Mouse (Mus musculus): ENCODE measurements around the gene Cyb561d2. TPM values are rescaled to one million over a fixed set of nuclear protein-coding genes. Genes with fewer than 3 reads are reported as not detected.

Cyb561d2 gene
- polyA plus RNA-seq (2015; fragmentation: Nextera tagmentation; extraction: Ambion mirVana) = 17.4 and 17.7 TPM in 2 replicates

- ATAC-seq (ENCODE audit: low read depth) = peak; percentile 81
- DNase-seq = peak; percentile 85
- Histone ChIP-seq H3K4me2 (peak within 1 kb of the TSS; percentile 93), H3K27ac (peak within 1 kb of the TSS; percentile 80), H3K36me3 (peaks cover 57% of the 10 kb centered on the region), H3K4me3 (replicated peaks) (peak within 1 kb of the TSS; percentile 74), H3K27me3 (no peaks in the 10 kb centered on the region), H3K9me3 (replicated peaks) (no peaks in the 10 kb centered on the region), H3K9ac (peak within 1 kb of the TSS; percentile 79), H3K4me1 (replicated peaks) (peaks cover 52% of the 10 kb centered on the region)
- WGBS (ENCODE audit: insufficient replicate concordance) = under 1% methylated on average over 46 of the region's 46 CpGs
Measured at GRCm38 (mm10) chr9:107541474-107542351, at the start of gene Cyb561d2, which contains the start of gene Nprl2. Gene Cyb561d2 (minus strand): TSS chr9:107542193. Gene Nprl2 (plus strand): TSS chr9:107542226.

DNA sequence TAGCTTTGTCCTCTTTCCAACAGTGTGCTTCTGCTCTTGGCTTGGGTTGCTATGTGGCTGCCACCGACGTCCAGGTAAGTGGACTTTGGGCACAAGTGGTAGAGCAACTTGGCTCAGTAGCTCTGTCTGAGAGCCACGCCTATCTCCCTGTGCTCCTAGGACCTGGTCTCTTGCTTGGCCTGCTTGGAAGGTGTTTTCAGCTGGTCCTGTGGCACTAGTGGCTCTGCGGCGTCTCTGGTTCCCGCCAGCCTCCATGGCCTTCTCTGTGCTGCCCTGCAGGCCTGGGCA, 48.7 kb upstream of the Cyb561d2 start:
- H3K36me3 ChIP-seq = peaks cover 67% of the 10 kb centered on the region
- no peaks in the 10 kb centered on the region for H3K27me3 ChIP-seq
- H3K27ac ChIP-seq = peak overlapping the region; percentile 99
- peak overlapping the region; percentile 89 for H3K9ac ChIP-seq
- H3K4me3 ChIP-seq (replicated peaks) = peak overlapping the region; percentile 80
- WGBS (ENCODE audit: insufficient replicate concordance) = 90% methylated on average over 6 of the region's 6 CpGs
- H3K4me1 ChIP-seq (replicated peaks) = peaks cover 54% of the 10 kb centered on the region
- DNase-seq (no peak), ATAC-seq (ENCODE audit: low read depth) (no peak)
- no peaks in the 10 kb centered on the region for H3K9me3 ChIP-seq (replicated peaks)
- H3K4me2 ChIP-seq = peak overlapping the region; percentile 85

- H3K4me2 ChIP-seq = peak overlapping the region; percentile 85
- no peaks in the 10 kb centered on the region for H3K9me3 ChIP-seq (replicated peaks)
- H3K27ac ChIP-seq = peak overlapping the region; percentile 99
- peaks cover 70% of the 10 kb centered on the region for H3K36me3 ChIP-seq
- H3K27me3 ChIP-seq = no peaks in the 10 kb centered on the region
- DNase-seq (peak; percentile 67), ATAC-seq (ENCODE audit: low read depth) (peak; percentile 20; the same call in 1 of the 2 replicates)
- peak overlapping the region; percentile 89 for H3K9ac ChIP-seq
- 69% methylated on average over 25 of the region's 25 CpGs for WGBS (ENCODE audit: insufficient replicate concordance)
- peak overlapping the region; percentile 80 for H3K4me3 ChIP-seq (replicated peaks)
- peaks cover 59% of the 10 kb centered on the region for H3K4me1 ChIP-seq (replicated peaks)
Measured at GRCm38 (mm10) chr9:107590058-107590772, 48.2 kb upstream of the Cyb561d2 start.

DNA sequence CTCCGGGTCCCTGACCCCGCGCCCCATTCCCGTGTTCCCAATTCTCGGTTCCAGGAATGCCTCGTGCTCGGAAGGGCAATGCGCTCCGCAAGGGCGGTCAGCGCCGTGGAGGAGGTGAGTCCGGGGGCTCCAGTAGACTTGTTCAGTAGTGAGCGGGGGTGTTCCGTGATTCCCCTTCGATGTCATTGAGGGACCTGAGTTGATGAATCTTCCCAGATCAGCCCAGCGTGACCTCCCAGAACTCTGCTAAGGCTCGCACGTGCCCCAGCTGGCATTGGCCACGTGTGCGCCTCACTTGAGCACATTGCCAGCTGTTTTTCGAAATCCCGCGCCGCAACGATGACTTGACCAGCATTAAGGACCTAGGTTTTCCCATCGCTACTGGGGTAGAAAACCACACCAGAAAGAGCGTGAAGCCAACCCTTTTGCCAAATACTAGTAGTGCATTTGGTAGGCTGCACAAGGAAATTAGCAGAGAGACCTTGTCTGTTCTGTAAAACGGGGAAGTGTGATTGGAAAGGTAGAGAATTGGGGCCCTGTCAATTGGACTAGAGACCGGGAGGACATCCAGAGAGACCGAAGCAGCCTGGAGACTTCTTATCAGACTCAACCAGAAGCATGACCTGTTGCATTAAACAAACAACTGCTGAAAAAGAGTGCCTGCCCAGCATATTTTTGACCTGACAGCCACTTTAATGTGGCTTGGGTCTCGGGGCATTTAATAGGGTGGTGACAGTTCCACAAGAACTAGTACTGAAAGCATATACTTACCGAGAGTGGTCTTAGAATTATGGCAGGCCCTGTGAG, 46.0 kb upstream of the Cyb561d2 start:
- peak overlapping the region; percentile 99 for H3K27ac ChIP-seq
- DNase-seq (peak; percentile 70), ATAC-seq (ENCODE audit: low read depth) (peak; percentile 13)
- peaks cover 70% of the 10 kb centered on the region for H3K36me3 ChIP-seq
- no peaks in the 10 kb centered on the region for H3K27me3 ChIP-seq
- H3K4me1 ChIP-seq (replicated peaks) = peaks cover 73% of the 10 kb centered on the region
- peak overlapping the region; percentile 89 for H3K9ac ChIP-seq
- peak overlapping the region; percentile 85 for H3K4me2 ChIP-seq
- peak overlapping the region; percentile 80 for H3K4me3 ChIP-seq (replicated peaks)
- no peaks in the 10 kb centered on the region for H3K9me3 ChIP-seq (replicated peaks)
- 1% methylated on average over 33 of the region's 33 CpGs for WGBS (ENCODE audit: insufficient replicate concordance)

DNA sequence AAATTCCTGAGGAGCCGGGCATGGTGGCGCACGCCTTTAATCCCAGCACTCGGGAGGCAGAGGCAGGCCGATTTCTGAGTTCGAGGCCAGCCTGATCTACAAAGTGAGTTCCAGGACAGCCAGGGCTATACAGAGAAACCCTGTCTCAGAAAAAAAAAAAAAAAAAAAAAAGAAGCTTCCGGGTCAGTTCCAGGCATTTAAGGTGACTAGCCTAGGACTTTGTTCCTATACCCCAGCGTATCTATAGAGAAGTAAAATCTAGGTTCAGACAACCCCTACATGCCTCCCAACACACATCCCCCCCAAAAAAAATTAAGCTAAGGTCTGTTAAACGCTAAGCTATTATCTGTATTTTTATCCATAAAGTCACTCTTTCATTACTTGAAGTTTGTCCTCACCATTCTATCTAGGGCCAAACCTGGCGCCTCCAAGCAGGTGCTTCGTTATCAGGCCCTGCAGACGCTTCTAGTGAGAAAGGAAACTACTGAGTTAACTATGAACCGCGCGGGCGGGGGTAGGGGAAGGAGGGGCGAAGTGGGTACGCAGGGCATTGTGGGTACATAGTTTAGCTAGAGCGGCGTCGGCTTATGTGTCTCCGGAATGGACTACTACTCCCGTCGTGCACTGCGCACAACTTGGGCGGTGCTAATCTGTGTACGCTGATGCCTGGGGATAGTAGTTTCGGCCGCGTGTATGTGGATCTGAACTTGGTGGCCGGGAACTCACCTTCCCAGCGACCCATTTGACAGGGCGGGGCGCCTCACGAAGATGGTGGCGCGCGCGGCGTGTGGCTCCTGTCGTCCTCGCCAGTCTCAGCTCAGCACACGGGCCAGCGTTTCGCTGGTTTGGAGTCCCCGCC, 45.2 kb upstream of the Cyb561d2 start, which contains the start of gene Ifrd2:
TSS of gene Ifrd2 (plus strand) at position 669 of the 859 bp plus-strand sequence.
- DNase-seq (peak; percentile 99), ATAC-seq (ENCODE audit: low read depth) (peak; percentile 91)
- Histone ChIP-seq H3K27ac (peak within 1 kb of the TSS; percentile 99), H3K4me2 (peak within 1 kb of the TSS; percentile 85), H3K9me3 (replicated peaks) (no peaks in the 10 kb centered on the region), H3K4me1 (replicated peaks) (peaks cover 82% of the 10 kb centered on the region), H3K36me3 (peaks cover 65% of the 10 kb centered on the region), H3K4me3 (replicated peaks) (peak within 1 kb of the TSS; percentile 80), H3K9ac (peak within 1 kb of the TSS; percentile 89), H3K27me3 (no peaks in the 10 kb centered on the region)
- WGBS (ENCODE audit: insufficient replicate concordance) = 7% methylated on average over 46 of the region's 46 CpGs

DNA sequence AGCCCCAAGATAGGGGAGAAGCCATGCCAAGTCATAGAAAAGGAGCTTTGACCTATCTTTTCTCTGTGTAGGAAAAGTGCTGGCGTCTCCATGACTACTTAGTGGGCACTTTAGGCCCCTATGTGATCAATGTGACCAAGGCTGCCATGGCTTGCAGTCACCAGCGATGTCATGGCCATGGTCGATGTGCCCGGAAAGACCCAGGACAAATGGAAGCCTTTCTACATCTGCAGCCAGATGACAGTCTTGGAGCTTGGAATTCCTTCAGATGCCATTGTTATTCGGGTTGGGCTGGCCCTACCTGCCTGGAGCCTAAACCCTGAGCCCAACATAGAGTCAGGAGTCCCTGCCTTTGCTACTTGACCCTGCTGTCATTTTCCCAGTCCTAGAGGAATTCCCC, 44.5 kb upstream of the Cyb561d2 start:
- H3K4me2 ChIP-seq = peak overlapping the region; percentile 70
- H3K36me3 ChIP-seq = peaks cover 58% of the 10 kb centered on the region
- no peak for ATAC-seq (ENCODE audit: low read depth)
- no peak for DNase-seq
- H3K4me1 ChIP-seq (replicated peaks) = peaks cover 82% of the 10 kb centered on the region
- H3K27me3 ChIP-seq = no peaks in the 10 kb centered on the region
- 76% methylated on average over 5 of the region's 5 CpGs for WGBS (ENCODE audit: insufficient replicate concordance)
- no peaks in the 10 kb centered on the region for H3K9me3 ChIP-seq (replicated peaks)
- peak overlapping the region; percentile 77 for H3K9ac ChIP-seq
- peak overlapping the region; percentile 98 for H3K27ac ChIP-seq
- H3K4me3 ChIP-seq (replicated peaks) = peak overlapping the region; percentile 80

GRCm38 (mm10) chr9:107583174-107583573, 41.2 kb upstream of the Cyb561d2 start:
- 91% methylated on average over 14 of the region's 14 CpGs for WGBS (ENCODE audit: insufficient replicate concordance)
- DNase-seq = no peak
- no peak for ATAC-seq (ENCODE audit: low read depth)
- H3K9ac ChIP-seq = peak overlapping the region; percentile 89; the same call in 1 of the 2 replicates
- H3K27ac ChIP-seq = peak overlapping the region; percentile 62; the same call in 1 of the 2 replicates
- no peaks in the 10 kb centered on the region for H3K27me3 ChIP-seq
- no peak overlapping the region for H3K4me3 ChIP-seq (replicated peaks)
- H3K4me2 ChIP-seq = no peak overlapping the region
- no peaks in the 10 kb centered on the region for H3K9me3 ChIP-seq (replicated peaks)
- peaks cover 29% of the 10 kb centered on the region for H3K36me3 ChIP-seq
- H3K4me1 ChIP-seq (replicated peaks) = peaks cover 71% of the 10 kb centered on the region

- Histone ChIP-seq H3K27me3 (no peaks in the 10 kb centered on the region), H3K4me1 (replicated peaks) (peaks cover 77% of the 10 kb centered on the region), H3K36me3 (peaks cover 29% of the 10 kb centered on the region), H3K9ac (peak overlapping the region; percentile 89), H3K4me3 (replicated peaks) (peak overlapping the region; percentile 75; the same call in 1 of the 2 replicates), H3K9me3 (replicated peaks) (no peaks in the 10 kb centered on the region), H3K27ac (peak overlapping the region; percentile 98), H3K4me2 (peak overlapping the region; percentile 93)
- WGBS (ENCODE audit: insufficient replicate concordance) = 82% methylated on average over 7 of the region's 7 CpGs
- ATAC-seq (ENCODE audit: low read depth) (no peak), DNase-seq (no peak)
Measured at GRCm38 (mm10) chr9:107582509-107583062, 40.6 kb upstream of the Cyb561d2 start.

GRCm38 (mm10) chr9:107581584-107581983, 39.6 kb upstream of the Cyb561d2 start:
- peak overlapping the region; percentile 98 for H3K27ac ChIP-seq
- DNase-seq (no peak), ATAC-seq (ENCODE audit: low read depth) (no peak)
- no peaks in the 10 kb centered on the region for H3K27me3 ChIP-seq
- H3K36me3 ChIP-seq = peaks cover 29% of the 10 kb centered on the region
- H3K4me3 ChIP-seq (replicated peaks) = peak overlapping the region; percentile 75
- H3K9ac ChIP-seq = peak overlapping the region; percentile 89
- 29% methylated on average over 4 of the region's 4 CpGs for WGBS (ENCODE audit: insufficient replicate concordance)
- peaks cover 84% of the 10 kb centered on the region for H3K4me1 ChIP-seq (replicated peaks)
- no peaks in the 10 kb centered on the region for H3K9me3 ChIP-seq (replicated peaks)
- peak overlapping the region; percentile 93 for H3K4me2 ChIP-seq
